Mouse (Mus musculus) retina, adult 2 months (tissue): ENCODE results near the gene Clic6.

Experiments used
- DNase-seq: peaks from one replicate; pipeline ENCODE4 v3.0.0-alpha.2; 2012; ENCODE audit warnings: low read depth, low spot score

Clic6 gene

DNA sequence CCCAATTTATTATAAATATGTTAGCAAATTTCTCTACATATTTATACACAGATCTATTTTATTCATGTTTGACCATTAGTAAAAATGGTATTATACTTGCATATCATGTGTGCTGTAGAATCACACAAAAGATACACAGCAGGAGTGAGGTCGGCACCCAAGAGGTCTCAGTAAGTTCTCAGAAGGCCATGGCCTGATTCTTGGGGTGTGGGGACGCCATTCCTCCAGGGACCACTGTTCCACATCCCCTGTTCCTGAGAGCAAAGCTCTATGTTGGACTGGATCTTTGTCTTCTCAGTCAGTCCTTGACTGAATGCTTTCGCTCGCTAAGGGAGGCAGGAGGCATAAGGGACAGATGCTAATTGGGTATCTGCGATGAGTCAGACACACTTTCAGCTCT, at the start of gene Clic6:
Gene Clic6 (plus strand): TSS at position 301 of the 400 bp plus-strand sequence.
- DNase-seq = no peak

DNA sequence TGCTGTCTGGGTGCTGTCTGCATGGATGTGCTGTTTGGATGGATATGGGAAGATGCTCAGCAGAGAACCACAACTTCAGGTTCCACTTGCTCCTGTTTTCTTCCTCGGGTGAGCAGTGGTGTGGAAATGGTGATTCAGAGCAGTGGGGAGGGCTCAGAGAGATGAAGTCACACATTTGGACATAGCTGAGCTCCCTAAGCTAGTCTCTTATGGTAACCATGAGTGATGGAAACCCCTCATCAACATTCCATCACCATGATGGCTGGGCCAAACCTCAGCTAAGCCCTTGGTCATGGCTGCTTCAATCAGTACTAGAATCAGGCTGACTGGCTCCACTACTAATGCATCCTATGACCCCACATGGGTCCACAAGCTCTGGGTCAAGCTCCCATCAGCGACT, 45.8 kb upstream of the Clic6 start:
- DNase-seq = no peak

DNA sequence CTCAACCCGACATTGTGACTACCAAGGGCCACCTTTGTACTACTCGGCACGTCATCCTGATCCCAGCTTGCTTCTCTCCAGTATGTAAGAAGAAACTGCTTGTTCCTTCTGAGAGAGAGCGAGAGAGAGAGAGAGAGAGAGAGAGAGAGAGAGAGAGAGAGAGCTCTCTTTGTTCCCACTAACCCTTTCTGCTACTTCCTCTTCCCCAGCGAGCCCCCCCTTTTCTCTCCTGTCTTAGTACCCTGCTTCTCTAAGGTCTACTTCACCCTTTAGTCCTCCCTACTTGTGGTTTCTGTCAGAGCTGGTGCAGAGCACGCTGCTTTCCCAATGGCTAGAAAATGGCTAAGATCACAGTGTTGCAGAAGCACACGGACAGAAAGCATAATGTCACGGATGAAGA, 45.3 kb upstream of the Clic6 start:
- DNase-seq = no peak

DNA sequence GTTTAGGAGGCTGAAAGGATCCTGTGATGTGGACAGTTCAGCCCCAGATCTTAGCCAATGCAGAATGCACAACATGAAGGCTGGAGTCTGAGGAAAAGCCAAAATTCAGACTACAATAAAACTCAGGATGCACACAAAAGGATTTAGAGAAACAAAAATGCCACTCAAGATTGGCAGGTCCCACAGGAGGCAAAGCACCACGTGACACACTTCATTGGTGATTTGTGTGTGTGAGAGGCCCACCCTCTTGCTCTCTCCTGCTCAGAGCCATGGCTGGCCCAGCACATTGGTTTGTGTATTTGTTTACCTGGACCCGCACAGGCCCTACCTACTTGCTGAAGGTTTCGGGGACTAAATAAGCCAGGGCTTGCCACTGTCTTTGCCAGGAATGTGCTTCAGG, 44.3 kb upstream of the Clic6 start:
- DNase-seq = no peak

DNA sequence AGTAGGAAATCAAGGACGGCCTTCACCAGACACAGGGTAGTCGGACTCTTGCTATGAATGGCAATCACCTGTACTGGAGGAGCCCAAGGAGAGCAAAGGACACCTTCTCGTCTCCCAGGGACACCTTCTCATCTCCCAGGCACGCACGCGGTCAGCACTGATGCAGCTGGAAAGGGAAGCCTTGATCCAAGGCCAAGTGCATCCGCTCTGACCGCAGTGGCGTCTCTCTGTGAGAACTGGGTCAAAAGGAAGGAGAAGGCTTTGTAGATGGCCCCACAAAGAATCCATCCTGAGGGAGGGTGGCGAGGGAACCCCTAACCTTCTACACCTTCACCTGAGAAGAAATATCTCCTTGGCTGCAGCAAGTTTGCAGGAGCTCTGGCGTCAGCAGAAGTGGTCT, 43.4 kb upstream of the Clic6 start:
- DNase-seq = no peak

DNA sequence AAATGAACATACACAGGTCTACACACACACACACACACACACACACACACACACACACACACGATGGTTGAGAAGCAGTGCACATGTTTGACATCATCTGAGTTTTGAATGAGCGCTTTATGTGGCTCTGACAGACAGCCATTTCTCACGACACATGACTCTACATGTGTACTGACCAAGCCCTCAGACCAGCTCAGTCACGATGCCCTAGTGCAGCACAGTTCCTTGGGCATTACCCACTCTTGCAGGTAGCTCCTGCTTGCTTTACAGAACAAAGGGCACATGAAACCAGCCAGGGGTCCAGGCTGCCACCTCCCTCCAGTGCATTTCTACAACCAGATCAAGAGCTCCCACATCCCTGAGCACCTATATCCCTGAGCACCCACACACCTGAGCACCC, 42.6 kb upstream of the Clic6 start:
- no peak for DNase-seq

DNA sequence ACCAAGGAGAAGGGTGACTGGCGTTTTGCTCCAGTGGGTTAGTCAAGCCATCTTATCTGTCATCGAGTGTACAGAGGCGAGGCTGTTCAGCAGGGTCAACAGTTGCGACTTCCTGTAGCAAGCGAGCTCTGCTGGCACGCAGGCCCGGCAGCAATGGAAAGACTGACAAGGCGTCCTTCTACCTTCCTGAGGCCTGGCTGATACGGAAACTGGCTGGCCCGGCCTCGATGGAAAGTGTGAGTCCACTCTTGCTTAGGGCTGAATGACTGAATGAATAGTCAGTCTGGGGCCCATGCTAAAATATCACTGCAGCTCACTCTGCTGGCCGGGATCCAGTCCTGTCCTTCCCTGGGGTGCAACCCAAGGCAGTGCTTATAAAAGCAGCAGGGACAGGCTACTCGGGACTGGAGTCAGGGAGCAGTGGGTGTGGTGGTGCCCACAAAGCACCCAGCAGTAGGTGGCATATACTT, 41.9 kb upstream of the Clic6 start:
- DNase-seq = no peak

DNA sequence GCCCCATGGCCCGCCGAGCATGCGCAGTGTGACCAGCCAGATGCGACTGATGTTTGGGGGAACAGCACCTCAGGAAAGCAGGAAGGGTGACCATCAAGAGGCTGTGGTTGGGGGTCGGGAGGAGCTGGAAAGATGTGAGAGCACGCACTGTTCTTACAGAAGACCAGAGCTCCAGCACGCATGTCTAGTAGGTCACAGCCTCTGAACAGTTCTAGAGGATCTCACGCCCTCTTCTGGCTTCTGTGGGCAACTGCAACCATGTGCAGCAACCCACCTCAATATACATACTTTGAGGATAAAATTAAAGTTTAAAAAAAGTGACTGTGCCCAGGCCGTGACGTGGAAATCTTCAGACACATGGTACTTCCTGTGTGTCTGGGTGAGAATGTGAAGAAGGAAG, 40.2 kb upstream of the Clic6 start:
- DNase-seq = no peak

DNA sequence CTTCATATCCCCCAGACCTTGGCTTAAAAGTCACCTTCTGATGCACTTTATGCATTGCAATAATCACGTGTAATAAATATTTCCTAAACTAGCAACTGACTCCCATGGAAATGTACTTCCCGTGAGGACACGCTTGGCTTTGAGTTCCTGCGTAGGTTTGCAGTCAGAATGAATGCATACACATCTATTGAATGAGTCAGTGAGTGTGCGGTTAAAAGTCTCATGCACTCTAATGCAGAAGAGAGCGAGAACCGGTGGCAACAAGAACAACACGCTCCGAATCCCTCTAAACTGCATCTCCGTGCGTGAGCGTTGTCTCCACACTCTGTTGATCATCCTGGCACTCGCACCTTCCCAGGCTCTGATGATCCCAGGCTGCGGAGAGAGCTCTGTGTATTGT, 36.5 kb upstream of the Clic6 start:
- DNase-seq = no peak

DNA sequence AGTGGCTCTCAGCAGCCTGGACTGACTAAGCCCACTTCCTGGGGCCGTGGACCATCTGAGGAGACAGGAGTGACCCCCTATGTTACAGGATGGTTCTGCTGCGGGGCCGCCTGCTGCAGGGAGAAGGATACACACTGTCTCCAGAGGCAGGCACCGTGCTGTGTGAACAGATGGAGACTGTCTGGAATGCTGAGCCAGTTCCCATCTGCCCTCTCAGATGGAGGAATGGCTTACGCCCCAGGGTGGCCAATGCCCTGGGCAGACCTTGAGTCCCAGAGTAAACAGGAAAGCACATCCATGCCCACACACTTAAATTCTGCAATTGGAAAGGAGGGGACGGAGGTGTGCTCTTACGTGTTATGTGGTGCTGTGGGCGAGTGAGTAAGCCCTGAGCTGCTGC, 35.2 kb upstream of the Clic6 start:
- DNase-seq = no peak

DNA sequence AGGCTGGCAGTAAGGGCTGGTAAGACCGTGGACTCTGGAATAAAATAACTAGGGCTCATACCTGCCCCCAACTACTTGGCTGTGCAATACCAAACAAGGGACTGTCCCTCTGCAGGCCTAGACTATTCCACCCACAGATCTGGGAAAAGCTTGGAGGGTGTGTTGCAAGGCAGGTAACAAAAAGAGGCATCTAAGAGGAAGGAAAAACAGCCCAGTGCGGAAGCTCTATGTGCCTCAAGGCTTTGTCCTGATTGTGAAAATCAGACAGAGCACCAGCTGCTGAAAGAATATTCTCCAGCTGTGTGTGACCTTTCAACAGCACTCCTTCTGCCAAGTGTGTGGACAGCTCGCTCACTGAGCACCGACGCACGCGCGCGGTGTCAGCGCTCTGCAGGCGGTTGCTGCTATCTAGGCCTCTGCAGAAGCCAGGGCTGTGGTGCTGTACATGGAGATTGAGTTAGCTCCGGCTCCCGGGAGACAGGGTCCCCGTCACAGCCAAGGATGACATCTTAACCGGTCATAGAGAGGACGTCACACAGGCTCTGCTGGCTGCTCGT, 33.9 kb upstream of the Clic6 start:
- DNase-seq = no peak

DNA sequence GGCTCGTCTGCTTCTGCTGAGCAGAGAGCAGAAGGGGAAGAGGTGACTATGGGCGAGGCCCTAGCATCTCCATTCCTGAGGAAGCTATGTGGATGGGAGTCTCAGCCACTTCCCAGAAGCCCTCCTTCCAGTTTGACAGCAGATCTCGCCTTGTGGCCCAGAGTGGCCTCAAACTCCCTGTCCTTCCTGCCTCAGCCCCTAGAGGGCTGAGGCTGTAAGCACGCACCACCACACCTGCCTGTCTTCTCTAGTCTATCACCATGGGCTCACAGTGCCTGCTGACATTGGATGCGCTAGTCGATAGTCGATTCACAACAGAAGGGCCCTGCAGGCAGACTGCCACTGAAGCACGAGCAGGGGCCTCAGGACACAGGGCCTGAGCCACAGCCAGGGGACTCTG, 32.9 kb upstream of the Clic6 start:
- DNase-seq = no peak

DNA sequence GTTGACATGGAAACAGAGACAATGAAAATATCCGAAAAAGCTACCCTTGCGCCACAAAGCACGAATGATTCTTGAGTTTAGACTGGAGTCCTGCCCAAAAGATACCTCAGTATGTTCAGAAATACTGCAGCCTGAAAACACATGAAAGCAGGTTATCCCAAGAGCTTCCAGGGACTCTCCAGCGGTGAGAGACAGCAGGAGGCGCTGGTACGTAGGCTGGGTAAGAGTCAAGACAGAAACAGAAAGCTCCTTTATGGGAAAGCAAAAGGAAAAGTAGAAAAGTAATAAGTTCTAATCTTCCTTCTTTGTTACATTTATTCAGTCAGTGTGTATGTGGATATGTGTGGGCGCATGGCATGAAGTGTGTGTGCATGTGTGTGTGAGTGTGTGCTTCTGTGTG, 31.5 kb upstream of the Clic6 start:
- no peak for DNase-seq

DNA sequence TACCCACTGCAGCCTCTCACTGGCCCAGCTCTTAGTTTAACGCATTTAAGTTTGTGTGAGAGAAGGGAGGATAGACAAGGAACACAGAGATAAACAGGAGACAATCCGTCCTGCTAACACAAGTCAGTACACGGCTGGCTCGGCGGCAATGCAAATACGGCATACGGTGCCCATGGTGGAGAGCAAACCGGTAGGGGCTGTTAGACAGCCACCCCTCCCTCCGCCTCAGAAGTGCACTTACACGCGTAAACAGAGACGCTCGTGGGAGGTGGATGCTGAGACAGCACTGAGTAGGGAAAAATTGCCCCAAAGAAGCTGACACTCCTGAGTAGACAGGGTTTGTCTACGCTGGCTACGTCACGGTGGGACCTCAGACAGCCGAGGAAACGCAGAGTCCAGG, 31.0 kb upstream of the Clic6 start:
- no peak for DNase-seq

DNA sequence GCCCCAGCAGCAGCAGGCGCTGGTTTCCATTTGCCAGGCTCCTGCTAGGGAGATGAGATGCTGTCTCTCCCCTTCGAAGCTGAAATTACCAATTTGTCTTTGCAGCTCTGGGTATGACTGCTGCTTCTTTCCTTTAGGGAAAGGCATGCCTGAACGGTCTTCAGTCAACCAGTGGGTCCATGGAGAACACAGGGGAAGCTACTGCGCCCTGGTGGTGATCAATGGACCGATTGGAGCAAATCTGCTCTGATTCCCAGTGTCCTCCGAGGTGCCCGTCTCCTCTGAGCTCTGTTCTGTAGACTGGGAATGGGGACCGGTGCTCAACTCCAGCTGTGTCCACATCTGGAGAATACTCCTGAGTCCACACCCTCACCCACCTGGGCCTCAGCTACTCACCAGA, 30.0 kb upstream of the Clic6 start:
- DNase-seq = no peak

DNA sequence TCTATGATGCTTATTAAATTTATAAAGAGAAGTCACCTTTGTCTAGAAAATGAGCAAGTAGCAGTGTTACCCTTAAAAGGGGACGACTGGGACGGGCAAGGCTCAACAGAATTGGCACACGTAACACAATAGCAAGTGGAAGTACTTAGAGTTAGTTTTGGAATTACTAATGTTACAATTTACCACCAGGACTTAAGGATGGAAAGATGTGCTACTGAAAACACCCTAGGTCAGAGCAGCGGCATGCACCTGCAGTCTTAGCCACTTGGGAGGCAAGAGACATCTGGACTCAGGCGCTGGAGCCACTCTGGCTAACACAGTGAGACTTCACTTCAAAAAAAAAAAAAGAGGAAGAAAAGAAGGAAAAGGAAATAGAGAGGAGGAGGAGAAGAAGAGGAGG, 29.6 kb upstream of the Clic6 start:
- DNase-seq = no peak

DNA sequence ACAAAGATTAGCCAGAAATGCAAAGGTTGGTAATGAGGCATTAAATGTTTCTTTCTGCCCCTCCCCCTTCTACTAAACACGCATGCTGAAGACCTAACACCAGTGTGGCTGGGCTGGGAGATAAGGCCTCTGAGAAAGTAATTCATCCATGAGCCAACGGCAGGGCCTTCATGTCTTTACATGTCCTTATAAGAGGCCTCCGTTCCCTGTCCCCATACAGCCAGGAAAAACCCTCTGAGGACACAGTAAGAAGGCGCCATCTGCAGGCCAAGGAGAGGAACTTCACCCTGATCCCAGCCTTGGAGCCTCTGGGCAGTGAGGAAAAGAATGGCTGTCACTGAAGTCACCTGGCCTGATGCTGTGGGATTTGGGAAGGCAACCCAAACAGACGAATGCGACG, 27.9 kb upstream of the Clic6 start:
- peak; percentile 54 for DNase-seq

DNA sequence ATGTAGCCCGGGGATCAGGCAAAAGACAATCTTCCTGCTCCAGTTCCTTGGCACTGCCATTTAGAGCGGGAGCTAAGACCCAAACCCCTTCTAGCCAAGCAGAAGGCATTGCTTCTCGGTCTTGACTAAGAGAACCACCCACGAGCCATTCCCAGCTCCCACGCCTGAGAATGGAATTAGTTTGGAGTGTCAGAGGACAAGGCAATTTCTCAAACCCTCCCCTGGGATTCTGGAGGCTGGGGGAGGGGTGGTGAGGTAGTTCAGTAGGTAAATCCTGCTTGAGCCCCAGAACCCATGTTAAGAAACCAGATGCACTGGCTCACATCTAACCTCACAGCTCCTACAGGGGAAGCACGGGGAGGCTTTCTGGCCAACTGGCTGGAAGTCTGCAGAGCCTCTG, 24.1 kb upstream of the Clic6 start:
- no peak for DNase-seq

DNA sequence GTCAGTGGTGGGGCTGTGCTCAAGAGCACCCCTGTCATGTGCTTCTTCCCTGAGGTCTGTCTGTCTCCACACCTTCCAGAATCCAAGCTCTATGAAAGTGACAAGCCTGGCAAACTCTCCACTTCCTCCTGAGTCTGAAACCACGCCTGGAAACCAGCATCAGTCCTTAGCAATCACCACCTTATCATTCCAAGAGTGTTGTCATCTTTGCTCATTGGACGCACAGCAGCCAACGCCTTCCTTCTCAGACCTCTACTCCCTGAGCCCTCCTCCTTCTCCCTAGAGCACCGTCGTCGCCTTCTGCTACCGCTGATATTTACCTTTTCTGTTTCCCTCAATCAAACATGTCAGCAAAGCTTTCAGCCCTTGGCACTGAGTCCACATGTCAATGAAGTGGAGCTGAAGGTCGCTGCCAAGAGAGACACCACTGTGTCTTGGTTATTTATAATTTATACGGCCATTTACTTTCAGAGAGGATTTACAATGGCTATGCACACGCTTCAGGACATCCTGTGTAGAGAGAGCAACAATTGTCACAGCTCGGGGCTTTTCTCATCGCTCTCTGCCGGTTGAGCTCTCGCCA, 21.1 kb upstream of the Clic6 start:
- no peak for DNase-seq

DNA sequence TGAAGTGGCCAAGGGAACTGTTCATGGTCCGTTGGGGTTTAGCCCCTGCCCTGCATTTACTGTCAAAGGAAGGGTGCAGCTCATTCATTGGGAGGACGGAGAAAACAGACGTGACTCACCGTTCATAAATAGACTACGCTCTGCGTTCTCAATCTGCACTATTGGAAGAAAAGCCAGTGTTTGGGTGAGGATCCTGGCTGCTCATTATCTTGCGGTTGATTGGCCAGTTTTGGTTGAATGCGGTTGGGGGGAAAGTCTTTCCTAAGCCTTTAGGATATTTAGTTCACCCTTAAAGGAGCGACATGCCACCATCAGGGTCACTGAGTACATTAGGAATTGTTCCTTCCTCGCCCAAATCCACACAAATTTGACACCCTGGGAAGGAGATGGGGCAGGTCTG, 20.3 kb upstream of the Clic6 start:
- DNase-seq = no peak

DNA sequence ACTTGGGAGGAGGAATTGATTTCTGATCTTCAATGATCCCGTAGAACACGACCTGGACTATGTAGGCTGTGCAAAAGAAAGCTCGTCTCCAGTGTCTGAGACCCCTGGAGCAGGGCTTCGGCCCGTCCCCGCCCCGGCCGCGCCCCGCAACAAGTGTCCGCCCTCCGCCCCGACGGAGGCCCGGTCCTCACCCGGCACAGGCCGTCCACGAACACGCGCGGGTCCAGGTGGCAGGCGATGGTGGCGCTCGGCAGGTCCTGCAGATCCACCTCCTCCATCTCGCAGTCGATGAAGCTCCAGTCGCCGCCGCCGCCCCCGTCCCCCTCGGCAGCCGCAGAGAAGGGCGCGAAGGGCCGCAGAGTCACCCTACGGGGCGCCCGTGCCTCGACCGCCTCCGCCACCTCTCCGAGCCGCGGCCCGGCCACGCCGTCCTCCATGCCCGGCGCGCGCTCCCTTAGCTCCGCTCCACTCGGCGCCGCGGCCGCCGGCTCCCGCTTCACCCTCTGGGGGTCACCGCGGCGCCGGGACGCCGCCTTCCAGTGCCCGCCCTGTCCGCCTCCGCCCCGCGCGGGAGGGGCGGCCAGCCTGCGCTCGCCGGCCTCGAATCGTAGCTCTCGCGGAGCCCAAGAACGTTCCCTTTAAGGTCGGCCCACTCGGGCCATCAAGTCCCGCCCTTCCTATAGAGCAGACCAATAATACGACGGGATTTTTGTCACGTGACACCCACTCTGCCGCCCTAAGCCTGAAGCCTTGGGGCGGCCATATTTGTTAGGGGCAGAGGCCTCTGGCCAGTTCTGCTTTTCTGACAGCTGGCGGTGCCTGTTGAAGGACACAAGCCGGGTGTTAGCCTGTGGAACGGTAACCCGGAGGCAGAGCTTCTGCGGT, 19.7 kb upstream of the Clic6 start:
- peak; percentile 99 for DNase-seq

DNA sequence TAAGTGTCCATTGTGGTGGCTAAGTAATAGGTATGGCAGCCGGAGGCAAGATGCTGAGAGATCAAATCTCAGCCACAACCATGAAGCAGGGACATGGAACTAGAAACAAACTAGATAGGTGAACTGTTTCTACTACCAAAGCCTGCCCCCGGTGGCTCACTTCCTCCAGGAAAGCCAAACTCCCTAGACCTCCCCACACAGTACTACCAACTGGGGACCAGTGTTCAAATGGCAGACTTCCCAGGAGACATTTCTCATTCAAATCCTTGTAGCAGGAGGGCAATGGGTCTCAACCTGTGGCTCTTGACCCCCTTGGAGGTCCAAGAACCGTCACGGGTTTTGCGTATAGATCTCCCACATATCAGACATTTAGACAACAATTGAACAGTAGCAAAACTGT, 18.5 kb upstream of the Clic6 start:
- DNase-seq = no peak

DNA sequence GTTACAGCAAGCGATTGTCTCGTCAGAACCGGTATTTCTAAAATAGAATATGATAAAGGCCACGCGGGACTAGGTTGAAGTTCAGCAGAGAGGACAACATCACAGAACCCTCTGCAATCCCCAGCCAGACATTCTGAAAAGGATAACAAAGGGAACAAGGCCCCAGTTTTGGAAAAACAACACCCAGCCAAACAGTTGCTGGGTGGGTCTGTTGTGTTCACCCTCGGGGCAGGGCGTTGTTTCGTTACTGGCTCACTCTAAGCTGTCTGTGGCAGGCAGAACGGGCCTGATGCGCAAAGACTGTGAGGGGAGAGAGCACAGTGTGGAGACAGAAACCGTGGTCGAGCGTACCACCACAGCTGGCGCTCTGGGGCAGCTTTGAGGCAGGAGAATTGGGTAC, 17.1 kb upstream of the Clic6 start:
- no peak for DNase-seq
